8 mouse cellular contexts compared by ENCODE assay signal in genomic region chr7:100124211-100124610, GRCm38 (mm10). TPM values are rescaled to one million over a fixed set of nuclear protein-coding genes. Genes with fewer than 3 reads are reported as not detected.
DNase-seq lines count a peak whose midpoint lies in the region; ATAC-seq lines count a peak whose summit lies in the region.

No protein-coding gene starts in this region.

- no peak overlapping the region for H3K4me2 ChIP-seq in hindbrain, embryonic 11.5 days (replicated peaks; ENCODE audit: low read depth, low read length)
- H3K4me2 ChIP-seq in hindbrain, embryonic 14.5 days (replicated peaks), result no peak overlapping the region

- WGBS in hindbrain, embryonic 11.5 days, result 84% methylated on average over 2 of the region's 2 CpGs
- WGBS in hindbrain, embryonic 14.5 days, result 71% methylated on average over 2 of the region's 2 CpGs
- 76% methylated on average over 2 of the region's 2 CpGs for WGBS in embryonic facial prominence, embryonic 10.5 days

- H3K27ac ChIP-seq in hindbrain, embryonic 11.5 days (ENCODE audit: low read depth, low read length), result no peak overlapping the region
- H3K27ac ChIP-seq in hindbrain, embryonic 14.5 days, result no peak overlapping the region
- H3K27ac ChIP-seq in embryonic facial prominence, embryonic 10.5 days (replicated peaks), result no peak overlapping the region

- DNase-seq in hindbrain, embryonic 11.5 days (ENCODE audit: low spot score), result peak; percentile 64
- no peak for DNase-seq in hindbrain, embryonic 14.5 days (ENCODE audit: low spot score)
- DNase-seq in CD4-positive helper T cell, adult 2 months (ENCODE audit: low read depth, low spot score), result peak; percentile 67
- peak; percentile 37 for DNase-seq in MN1 (ENCODE audit: low spot score)
- DNase-seq in embryonic facial prominence, embryonic 10.5 days (ENCODE audit: low spot score), result peak; percentile 47
- peak; percentile 56 for DNase-seq in lung, postnatal 14 days
- peak; percentile 62 for DNase-seq in thymus, postnatal 0 days (ENCODE audit: low spot score)

- H3K9ac ChIP-seq in hindbrain, embryonic 11.5 days (ENCODE audit: low read depth, low read length), result no peak overlapping the region
- H3K9ac ChIP-seq in hindbrain, embryonic 14.5 days, result no peak overlapping the region

- H3K4me3 ChIP-seq in hindbrain, embryonic 11.5 days (ENCODE audit: low read depth, low read length), result no peak overlapping the region
- no peak overlapping the region for H3K4me3 ChIP-seq in hindbrain, embryonic 14.5 days (replicated peaks; ENCODE audit: low read length)
- no peak overlapping the region for H3K4me3 ChIP-seq in embryonic facial prominence, embryonic 10.5 days

- no peak for ATAC-seq in hindbrain, embryonic 11.5 days (ENCODE audit: low FRiP score)
- ATAC-seq in hindbrain, embryonic 14.5 days (ENCODE audit: low FRiP score), result no peak
- ATAC-seq in megakaryocyte-erythroid progenitor cell, adult 5-6 weeks (replicated peaks; ENCODE audit: low FRiP score, low TSS enrichment, poor library complexity, severe bottlenecking), result no peak

- no peaks in the 10 kb centered on the region for H3K36me3 ChIP-seq in hindbrain, embryonic 11.5 days (ENCODE audit: control insufficient read depth, insufficient read depth, low read length)
- no peaks in the 10 kb centered on the region for H3K36me3 ChIP-seq in hindbrain, embryonic 14.5 days (replicated peaks; ENCODE audit: control insufficient read depth, insufficient read depth)
- peaks cover 5% of the 10 kb centered on the region for H3K36me3 ChIP-seq in embryonic facial prominence, embryonic 10.5 days (replicated peaks)

- no peaks in the 10 kb centered on the region for H3K4me1 ChIP-seq in hindbrain, embryonic 11.5 days (replicated peaks; ENCODE audit: control insufficient read depth, insufficient read depth, low read length)
- peaks cover 9% of the 10 kb centered on the region; the same call in 1 of the 2 replicates for H3K4me1 ChIP-seq in hindbrain, embryonic 14.5 days (replicated peaks; ENCODE audit: control insufficient read depth, insufficient read depth, low read length)
- H3K4me1 ChIP-seq in embryonic facial prominence, embryonic 10.5 days, result peaks cover 25% of the 10 kb centered on the region

- no peaks in the 10 kb centered on the region for H3K27me3 ChIP-seq in hindbrain, embryonic 11.5 days (ENCODE audit: control insufficient read depth, insufficient read depth, low read length)
- no peaks in the 10 kb centered on the region for H3K27me3 ChIP-seq in hindbrain, embryonic 14.5 days (ENCODE audit: control insufficient read depth, insufficient read depth, low read length)
- no peaks in the 10 kb centered on the region for H3K27me3 ChIP-seq in embryonic facial prominence, embryonic 10.5 days (replicated peaks; ENCODE audit: low read depth, poor library complexity, severe bottlenecking)

- no peaks in the 10 kb centered on the region for H3K9me3 ChIP-seq in hindbrain, embryonic 11.5 days (ENCODE audit: control insufficient read depth, low read length)
- H3K9me3 ChIP-seq in hindbrain, embryonic 14.5 days (ENCODE audit: control insufficient read depth, low read length), result no peaks in the 10 kb centered on the region
- peaks cover 7% of the 10 kb centered on the region for H3K9me3 ChIP-seq in embryonic facial prominence, embryonic 10.5 days

RNA-seq across cellular contexts. Expression of gene Pold3, which starts 2.8 kb away (rescaled TPM):
- polyA plus RNA-seq in hindbrain, embryonic 11.5 days (2014; fragmentation: Nextera tagmentation; extraction: Ambion mirVana), result 79.9 and 88.9 TPM in 2 replicates
- 43.1 and 45.8 TPM in 2 replicates for polyA plus RNA-seq in hindbrain, embryonic 14.5 days (2014; fragmentation: Nextera tagmentation; extraction: Ambion mirVana)
- 103 and 106 TPM in 2 replicates for polyA plus RNA-seq in embryonic facial prominence, embryonic 10.5 days (2016; fragmentation: Nextera tagmentation; extraction: Ambion mirVana)
- polyA plus RNA-seq in thymus, postnatal 0 days (2015; fragmentation: Nextera tagmentation; extraction: Ambion mirVana), result 53.2 and 57.2 TPM in 2 replicates
- total RNA-seq in megakaryocyte-erythroid progenitor cell, adult 5-6 weeks (2014; fragmentation: Nextera tagmentation), result 91.8 and 98.7 TPM in 2 replicates
- 97.0 and 121 TPM in 2 replicates for total RNA-seq in megakaryocyte-erythroid progenitor cell, adult 5-6 weeks (2017)

RNA-seq across cellular contexts. Expression of gene Lipt2, which starts 34.9 kb away (rescaled TPM):
- 20.8 and 23.7 TPM in 2 replicates for polyA plus RNA-seq in hindbrain, embryonic 11.5 days (2014; fragmentation: Nextera tagmentation; extraction: Ambion mirVana)
- polyA plus RNA-seq in hindbrain, embryonic 14.5 days (2014; fragmentation: Nextera tagmentation; extraction: Ambion mirVana), result 19.2 and 20.2 TPM in 2 replicates
- 27.0 and 28.3 TPM in 2 replicates for polyA plus RNA-seq in embryonic facial prominence, embryonic 10.5 days (2016; fragmentation: Nextera tagmentation; extraction: Ambion mirVana)
- polyA plus RNA-seq in thymus, postnatal 0 days (2015; fragmentation: Nextera tagmentation; extraction: Ambion mirVana), result 8.3 and 9.0 TPM in 2 replicates
- total RNA-seq in megakaryocyte-erythroid progenitor cell, adult 5-6 weeks (2014; fragmentation: Nextera tagmentation), result 5.2 and 13.0 TPM in 2 replicates
- 8.5 and 16.9 TPM in 2 replicates for total RNA-seq in megakaryocyte-erythroid progenitor cell, adult 5-6 weeks (2017)

RNA-seq across cellular contexts. Expression of gene Kcne3, which starts 52.1 kb away (rescaled TPM):
- polyA plus RNA-seq in hindbrain, embryonic 11.5 days (2014; fragmentation: Nextera tagmentation; extraction: Ambion mirVana), result 3.4 and 3.9 TPM in 2 replicates
- polyA plus RNA-seq in hindbrain, embryonic 14.5 days (2014; fragmentation: Nextera tagmentation; extraction: Ambion mirVana), result 0.30 and 0.50 TPM in 2 replicates
- 17.0 and 19.7 TPM in 2 replicates for polyA plus RNA-seq in embryonic facial prominence, embryonic 10.5 days (2016; fragmentation: Nextera tagmentation; extraction: Ambion mirVana)
- 1.7 and 2.3 TPM in 2 replicates for polyA plus RNA-seq in thymus, postnatal 0 days (2015; fragmentation: Nextera tagmentation; extraction: Ambion mirVana)
- total RNA-seq in megakaryocyte-erythroid progenitor cell, adult 5-6 weeks (2014; fragmentation: Nextera tagmentation), result 4.1 TPM in 1 of 2 replicates, not detected in the other
- total RNA-seq in megakaryocyte-erythroid progenitor cell, adult 5-6 weeks (2017), result 0.38 TPM in 1 of 2 replicates, not detected in the other
